Mouse (Mus musculus): ENCODE measurements around the gene Amn1. TPM values are rescaled to one million over a fixed set of nuclear protein-coding genes. Genes with fewer than 3 reads are reported as not detected.

Gene Amn1
- total and polyA plus RNA-seq, 2 experiments from 2014 or later: 37.5 to 90.6 TPM

DNA sequence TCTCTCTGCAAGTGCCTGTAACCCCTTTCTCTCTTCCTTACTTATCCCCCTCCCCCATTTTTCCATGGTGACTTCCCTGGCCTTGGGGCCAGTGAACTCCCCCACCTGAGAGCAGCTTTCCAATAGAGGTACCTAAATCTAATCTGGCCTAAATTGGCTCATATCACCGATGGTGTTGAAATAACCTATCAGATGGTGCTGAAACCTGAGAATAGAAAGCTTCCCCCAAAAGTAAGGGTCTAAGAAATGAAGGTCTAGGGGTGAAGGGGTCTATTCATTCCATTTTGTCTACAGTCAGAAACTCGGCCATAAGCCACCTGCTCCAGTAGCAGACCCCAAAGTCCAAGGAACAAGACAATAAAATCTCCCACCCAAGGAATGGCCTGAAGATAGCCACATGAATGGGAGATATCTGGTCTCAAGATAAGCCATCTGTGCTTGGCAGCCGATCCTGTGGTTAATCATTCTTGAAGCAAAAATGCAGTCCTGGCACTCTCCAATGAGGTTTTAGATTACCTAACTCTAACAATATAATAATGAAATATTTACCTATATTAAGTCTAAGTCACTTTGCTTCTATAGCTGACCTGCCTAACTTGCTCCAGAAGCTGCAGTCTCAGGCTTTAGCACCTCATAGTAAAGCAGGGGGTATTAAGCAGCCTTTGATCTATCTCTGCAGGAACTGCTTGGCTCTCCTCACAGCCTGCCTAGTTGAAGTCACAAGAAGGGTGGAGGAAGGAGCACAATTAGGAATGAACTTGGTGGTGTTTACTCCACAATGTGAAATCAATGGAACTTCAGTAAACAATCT, 33.3 kb downstream of the Amn1 start:
- Histone ChIP-seq H3K9me3 (ENCODE audit: low read length) (no peaks in the 10 kb centered on the region), H3K36me3 (ENCODE audit: insufficient read depth, low read length) (peaks cover 6% of the 10 kb centered on the region; the same call in 1 of the 2 replicates), H3K4me2 (ENCODE audit: low read depth, low read length) (no peak overlapping the region), H3K27ac (no peak overlapping the region), H3K4me1 (ENCODE audit: insufficient read depth, low read length) (no peaks in the 10 kb centered on the region), H3K4me3 (ENCODE audit: low read length) (no peak overlapping the region), H3K27me3 (ENCODE audit: insufficient read depth, low read length) (no peaks in the 10 kb centered on the region), H3K9ac (replicated peaks; ENCODE audit: low read length) (no peak overlapping the region)
- WGBS: 71% methylated on average over 3 of the region's 3 CpGs
- no peak for TF ChIP-seq CTCF (IDR thresholded peaks at IDR 0.05; ENCODE audit: low read depth)
- no peak for ATAC-seq
- no peak for DNase-seq (ENCODE audit: low spot score)

DNA sequence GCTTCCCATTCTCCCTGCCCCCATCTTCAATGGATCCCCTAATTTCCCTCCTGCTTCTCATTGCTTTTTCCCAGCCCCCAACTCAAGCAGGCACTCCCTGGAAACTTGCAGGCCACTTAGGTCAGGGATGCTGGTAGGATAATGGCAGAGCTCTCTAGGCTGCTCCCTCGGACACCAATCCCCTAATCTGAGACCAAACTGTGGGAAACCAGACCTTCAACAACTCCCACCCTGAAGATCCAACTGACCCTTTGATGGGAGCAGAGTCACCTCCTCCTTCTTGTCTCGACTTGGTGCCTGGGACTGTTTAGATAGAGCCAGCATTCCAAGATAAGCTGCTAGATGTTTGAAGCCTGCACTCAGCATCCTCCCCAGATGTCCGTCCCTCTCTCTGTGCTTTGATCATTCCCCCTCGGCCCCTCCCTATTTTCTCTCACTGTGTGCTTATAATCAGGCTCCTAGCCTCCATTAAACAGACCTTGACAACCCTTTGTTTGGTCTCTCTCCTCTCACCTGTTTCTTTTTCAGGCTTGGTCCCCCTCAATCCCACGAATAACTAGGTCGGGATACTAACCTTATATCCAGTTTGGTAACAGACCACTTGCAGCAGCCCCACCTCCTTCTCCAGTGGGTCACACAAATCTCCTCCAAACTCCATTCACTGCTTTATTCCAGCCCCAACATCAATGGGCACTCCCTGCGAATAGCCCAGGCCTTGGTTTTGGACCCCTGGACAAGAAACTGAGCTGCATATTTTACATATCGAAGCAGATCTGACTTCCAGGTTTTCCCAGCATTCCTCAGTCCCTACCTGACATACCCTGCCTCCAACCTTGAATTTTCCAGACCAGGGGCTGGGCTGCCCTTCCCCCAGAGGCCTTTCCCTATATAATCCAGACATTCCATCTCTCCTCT, 34.1 kb downstream of the Amn1 start:
- no peaks in the 10 kb centered on the region for H3K4me1 ChIP-seq (ENCODE audit: insufficient read depth, low read length)
- no peak for TF ChIP-seq CTCF (IDR thresholded peaks at IDR 0.05; ENCODE audit: low read depth)
- H3K27me3 ChIP-seq (ENCODE audit: insufficient read depth, low read length): no peaks in the 10 kb centered on the region
- peaks cover 6% of the 10 kb centered on the region; the same call in 1 of the 2 replicates for H3K36me3 ChIP-seq (ENCODE audit: insufficient read depth, low read length)
- DNase-seq (ENCODE audit: low spot score) (no peak), ATAC-seq (no peak)
- no peak overlapping the region for H3K4me2 ChIP-seq (ENCODE audit: low read depth, low read length)
- H3K27ac ChIP-seq: no peak overlapping the region
- no peak overlapping the region for H3K4me3 ChIP-seq (ENCODE audit: low read length)
- H3K9ac ChIP-seq (replicated peaks; ENCODE audit: low read length): no peak overlapping the region
- 31% methylated on average over 8 of the region's 8 CpGs for WGBS
- no peaks in the 10 kb centered on the region for H3K9me3 ChIP-seq (ENCODE audit: low read length)

DNA sequence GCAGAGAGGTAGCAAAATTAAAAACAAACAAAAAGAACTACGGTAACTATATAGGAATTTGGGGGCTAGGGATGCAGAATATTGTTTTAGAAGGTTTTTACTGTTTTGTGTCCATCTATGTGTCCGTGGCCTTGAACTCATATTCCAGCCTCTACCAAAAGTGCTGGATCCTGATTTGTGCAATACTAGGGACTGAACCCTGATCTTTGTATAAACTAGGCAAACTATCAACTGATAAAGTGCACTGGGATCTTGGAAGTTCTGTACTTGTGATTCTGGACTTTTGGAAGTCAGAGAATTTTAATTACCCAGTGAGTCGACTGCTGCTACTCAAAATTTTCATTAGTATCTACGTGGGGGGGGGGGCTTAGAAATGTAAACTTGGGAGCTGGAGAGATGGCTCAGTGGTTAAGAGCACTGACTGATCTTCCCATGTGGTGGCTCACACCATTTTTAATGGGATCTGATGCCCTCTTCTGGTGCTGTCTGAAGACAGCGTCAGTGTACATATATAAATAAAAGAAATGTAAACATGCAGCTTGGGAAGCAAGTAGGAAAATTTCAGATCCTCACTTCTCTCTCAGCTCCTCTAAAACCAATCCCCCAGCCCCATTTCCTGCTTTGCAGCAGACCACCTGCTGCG, 34.9 kb downstream of the Amn1 start:
- H3K4me1 ChIP-seq (ENCODE audit: insufficient read depth, low read length): no peaks in the 10 kb centered on the region
- H3K27ac ChIP-seq: no peak overlapping the region
- no peak for TF ChIP-seq CTCF (IDR thresholded peaks at IDR 0.05; ENCODE audit: low read depth)
- H3K36me3 ChIP-seq (ENCODE audit: insufficient read depth, low read length): peaks cover 6% of the 10 kb centered on the region; the same call in 1 of the 2 replicates
- 53% methylated on average over 6 of the region's 6 CpGs for WGBS
- H3K4me3 ChIP-seq (ENCODE audit: low read length): no peak overlapping the region
- no peaks in the 10 kb centered on the region for H3K27me3 ChIP-seq (ENCODE audit: insufficient read depth, low read length)
- ATAC-seq (no peak), DNase-seq (ENCODE audit: low spot score) (no peak)
- H3K4me2 ChIP-seq (ENCODE audit: low read depth, low read length): no peak overlapping the region
- no peaks in the 10 kb centered on the region for H3K9me3 ChIP-seq (ENCODE audit: low read length)
- no peak overlapping the region for H3K9ac ChIP-seq (replicated peaks; ENCODE audit: low read length)

GRCm38 (mm10) chr6:149152119-149152518, 36.4 kb downstream of the Amn1 start:
- TF ChIP-seq CTCF (IDR thresholded peaks at IDR 0.05; ENCODE audit: low read depth): no peak
- no peaks in the 10 kb centered on the region for H3K27me3 ChIP-seq (ENCODE audit: insufficient read depth, low read length)
- peaks cover 6% of the 10 kb centered on the region; the same call in 1 of the 2 replicates for H3K36me3 ChIP-seq (ENCODE audit: insufficient read depth, low read length)
- H3K27ac ChIP-seq: no peak overlapping the region
- no peaks in the 10 kb centered on the region for H3K4me1 ChIP-seq (ENCODE audit: insufficient read depth, low read length)
- WGBS: 98% methylated on average over 2 of the region's 2 CpGs
- no peak overlapping the region for H3K4me3 ChIP-seq (ENCODE audit: low read length)
- no peak overlapping the region for H3K4me2 ChIP-seq (ENCODE audit: low read depth, low read length)
- DNase-seq (ENCODE audit: low spot score): no peak
- ATAC-seq: no peak
- no peaks in the 10 kb centered on the region for H3K9me3 ChIP-seq (ENCODE audit: low read length)
- H3K9ac ChIP-seq (replicated peaks; ENCODE audit: low read length): no peak overlapping the region

DNA sequence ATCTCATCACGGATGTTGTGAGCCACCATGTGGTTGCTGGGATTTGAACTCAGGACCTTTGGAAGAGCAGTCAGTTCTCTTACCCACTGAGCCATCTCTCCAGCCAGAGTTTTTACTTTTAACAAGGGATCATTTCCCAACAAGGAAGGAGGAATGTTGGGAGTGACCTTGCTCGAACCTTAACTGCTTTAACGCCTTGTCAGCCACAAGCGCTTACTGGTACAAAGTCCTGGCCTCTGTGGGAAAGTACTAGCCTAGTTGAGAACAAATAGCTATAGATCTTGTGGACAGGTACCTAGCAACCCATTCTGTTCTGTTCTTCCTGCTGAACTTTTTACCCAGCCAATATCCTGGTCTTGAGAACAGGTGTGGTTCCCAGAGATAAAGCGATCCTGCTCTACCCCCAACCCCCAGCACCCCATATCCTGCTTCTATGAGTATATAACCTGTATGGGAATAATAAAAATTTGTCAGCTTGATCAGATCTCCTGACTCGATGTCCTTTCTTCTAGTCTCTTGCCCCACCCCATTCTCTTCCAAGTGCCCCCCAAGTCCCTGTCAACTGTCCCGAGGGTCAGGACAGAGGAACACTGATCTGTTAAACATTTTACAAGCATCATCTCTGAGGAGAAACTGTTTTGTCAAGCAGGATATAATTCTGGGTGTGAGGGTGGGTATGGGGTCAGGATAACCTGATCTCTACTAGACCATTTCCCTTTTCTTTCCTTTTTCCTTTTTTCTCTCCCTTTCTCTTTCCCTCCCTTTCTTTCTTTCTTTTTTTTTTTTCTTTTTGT, 39.9 kb downstream of the Amn1 start:
- Histone ChIP-seq H3K27me3 (ENCODE audit: insufficient read depth, low read length) (no peaks in the 10 kb centered on the region), H3K27ac (no peak overlapping the region), H3K9ac (replicated peaks; ENCODE audit: low read length) (no peak overlapping the region), H3K36me3 (ENCODE audit: insufficient read depth, low read length) (no peaks in the 10 kb centered on the region; the same call in 1 of the 2 replicates), H3K4me2 (ENCODE audit: low read depth, low read length) (no peak overlapping the region), H3K4me3 (ENCODE audit: low read length) (no peak overlapping the region), H3K9me3 (ENCODE audit: low read length) (no peaks in the 10 kb centered on the region), H3K4me1 (ENCODE audit: insufficient read depth, low read length) (no peaks in the 10 kb centered on the region)
- no peak for DNase-seq (ENCODE audit: low spot score)
- no peak for ATAC-seq
- TF ChIP-seq CTCF (IDR thresholded peaks at IDR 0.05; ENCODE audit: low read depth): no peak
- WGBS: 89% methylated on average over 7 of the region's 7 CpGs

DNA sequence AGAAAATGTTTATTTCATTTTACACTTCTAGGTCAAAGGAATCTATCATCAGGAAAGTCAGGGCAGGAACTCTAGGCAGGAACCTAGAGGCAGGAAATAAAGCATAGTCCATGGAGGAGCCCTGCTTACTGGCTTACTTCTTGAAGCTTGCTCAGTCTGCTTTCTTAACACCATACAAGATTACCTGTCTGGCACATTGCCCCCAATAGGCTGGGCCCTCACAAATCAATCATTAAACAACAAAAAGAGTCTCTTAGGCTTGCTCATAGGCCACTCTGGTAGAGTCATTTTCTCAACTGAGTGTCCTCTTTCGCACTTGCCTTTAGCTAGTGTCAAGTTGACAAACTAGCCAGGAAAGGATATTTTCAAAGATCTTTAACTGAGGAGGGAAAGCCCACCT, 43.4 kb downstream of the Amn1 start:
- Histone ChIP-seq H3K27me3 (ENCODE audit: insufficient read depth, low read length) (no peaks in the 10 kb centered on the region), H3K27ac (no peak overlapping the region), H3K4me2 (ENCODE audit: low read depth, low read length) (no peak overlapping the region), H3K4me1 (ENCODE audit: insufficient read depth, low read length) (no peaks in the 10 kb centered on the region), H3K9me3 (ENCODE audit: low read length) (no peaks in the 10 kb centered on the region), H3K36me3 (ENCODE audit: insufficient read depth, low read length) (no peaks in the 10 kb centered on the region), H3K4me3 (ENCODE audit: low read length) (no peak overlapping the region), H3K9ac (replicated peaks; ENCODE audit: low read length) (no peak overlapping the region)
- 98% methylated on average over 1 of the region's 1 CpGs for WGBS
- DNase-seq (ENCODE audit: low spot score): no peak
- no peak for TF ChIP-seq CTCF (IDR thresholded peaks at IDR 0.05; ENCODE audit: low read depth)
- ATAC-seq: no peak

All from hindbrain, postnatal 0 days (tissue).